Mouse (Mus musculus) adrenal gland, adult 18-20 months (tissue): Measurements from ENCODE around the gene Anapc4. TPM values are rescaled to one million over a fixed set of nuclear protein-coding genes. Genes with fewer than 3 reads are reported as not detected.

Source experiments
- DNase-seq, 2 experiments: peaks; one replicate each; pipeline ENCODE4 v3.0.0; 2021 to 2022; ENCODE audit warnings: low spot score in 2 of 2
- total RNA-seq, 2 experiments: library from RNA; stranded (reverse); gene quantifications; 1 replicate in 1 of 2; 2 replicates in 1 of 2; pipeline ENCODE4 v1.2.3; 2021

Anapc4 gene
- total RNA-seq, 2 experiments from 2014 or later, result 43.7 to 50.2 TPM

- peak in 1 of 2 experiments; percentile 31 for DNase-seq
Measured at GRCm38 (mm10) chr5:52866361-52867155, 32.7 kb downstream of the Anapc4 start.

DNA sequence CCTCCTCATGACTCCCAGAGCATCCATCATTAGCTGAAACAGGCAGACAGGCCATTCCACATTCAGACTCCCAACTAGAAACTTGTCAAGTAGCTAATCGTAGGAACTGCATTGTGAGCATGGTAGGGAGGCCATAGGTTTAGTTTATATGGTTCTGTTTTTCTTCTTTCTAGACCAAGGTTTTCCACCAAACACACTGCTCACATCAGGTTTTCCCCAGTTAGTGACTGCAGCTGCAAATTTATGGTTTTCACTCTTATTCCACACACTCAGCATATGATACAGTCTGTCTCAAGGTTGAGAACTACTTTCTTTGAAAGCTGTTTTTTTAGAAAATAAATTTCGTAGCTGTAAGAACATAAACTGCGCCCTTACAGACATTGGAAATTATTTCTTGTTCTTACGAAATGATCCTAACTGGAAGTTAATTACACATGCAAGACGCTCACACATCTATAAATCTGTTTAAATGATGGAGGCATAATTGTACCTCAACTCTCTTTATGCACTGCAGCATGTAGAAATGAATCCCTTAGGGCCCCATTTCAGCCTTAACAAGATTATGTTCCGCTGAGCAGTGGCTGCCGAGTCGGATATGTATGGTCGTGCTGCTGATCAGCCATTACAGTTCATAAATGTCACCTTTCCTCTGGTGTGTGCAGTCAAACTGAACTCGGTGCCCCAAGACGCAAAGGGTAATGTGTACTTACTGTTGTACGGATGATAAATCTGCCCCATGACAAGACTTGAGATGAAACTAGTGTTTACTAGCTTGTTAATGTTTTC is 35.3 kb downstream of the Anapc4 start:
- no peak for DNase-seq

- DNase-seq, result no peak
Measured at GRCm38 (mm10) chr5:52871461-52871860, 37.6 kb downstream of the Anapc4 start.

- no peak for DNase-seq
Measured at GRCm38 (mm10) chr5:52871986-52872385, 38.2 kb downstream of the Anapc4 start.

DNA sequence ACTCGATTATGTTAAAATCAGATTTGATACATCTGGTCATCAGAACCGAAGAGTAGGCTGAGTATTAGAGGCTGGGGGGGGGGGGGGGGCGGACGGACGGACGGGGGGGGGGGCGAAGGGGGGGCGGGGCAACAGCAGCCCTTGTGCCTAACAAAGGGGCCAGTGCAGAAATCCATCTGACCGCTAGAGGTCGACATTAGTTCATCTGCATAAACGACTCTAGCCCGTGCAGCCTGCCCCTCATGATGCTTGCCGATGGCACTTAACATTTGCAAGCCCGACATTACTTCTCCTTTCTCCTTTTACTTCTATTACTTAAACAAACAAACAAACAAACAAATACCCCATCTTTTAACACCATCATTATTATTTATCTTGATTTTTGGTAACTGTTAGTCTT is 45.0 kb downstream of the Anapc4 start:
- DNase-seq, result peak; percentile 29 to 31

- no peak for DNase-seq
Measured at GRCm38 (mm10) chr5:52879926-52880325, 46.1 kb downstream of the Anapc4 start.

DNA sequence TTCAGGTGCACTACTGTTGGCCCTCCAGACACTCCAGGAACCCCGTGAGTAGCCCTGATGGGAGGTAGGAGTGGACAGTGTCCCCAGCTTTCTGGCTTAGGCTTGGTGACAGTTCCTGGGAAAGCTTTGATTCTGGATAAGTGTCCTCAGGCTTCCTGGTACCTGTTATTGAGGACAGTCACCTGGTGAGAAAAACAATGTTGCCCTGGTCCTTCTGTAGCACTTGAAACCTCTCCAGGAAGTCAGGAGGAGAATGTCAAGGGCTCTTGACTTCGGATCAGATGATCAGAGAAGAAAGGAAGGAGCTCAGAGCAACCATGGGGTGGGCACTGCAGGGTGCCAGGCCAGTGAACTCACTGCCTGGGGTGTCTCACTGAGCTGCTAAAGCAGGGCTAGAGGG is 48.6 kb downstream of the Anapc4 start:
- DNase-seq, result no peak

- DNase-seq, result peak; percentile 50 to 63
Measured at GRCm38 (mm10) chr5:52887085-52887484, 53.3 kb downstream of the Anapc4 start.

DNA sequence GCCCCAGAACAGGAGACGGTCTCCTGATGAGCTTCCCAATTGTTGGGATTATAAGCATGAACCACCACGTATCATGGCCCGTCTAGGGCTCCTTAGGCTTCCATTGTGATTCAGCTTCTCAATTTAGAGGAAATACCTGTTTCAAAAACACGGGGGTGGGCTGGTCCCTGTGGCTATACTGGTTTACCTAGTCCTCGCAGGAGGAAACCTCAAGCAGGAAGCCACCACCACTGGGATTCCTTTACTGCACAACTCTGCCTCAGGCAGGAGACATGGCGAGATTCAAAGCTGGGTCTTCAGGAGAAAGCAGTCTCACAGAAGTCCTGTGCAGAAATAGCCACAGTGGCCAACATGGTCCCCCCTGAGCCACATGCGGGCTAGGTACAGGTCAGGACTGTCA is 56.1 kb downstream of the Anapc4 start:
- no peak for DNase-seq

DNA sequence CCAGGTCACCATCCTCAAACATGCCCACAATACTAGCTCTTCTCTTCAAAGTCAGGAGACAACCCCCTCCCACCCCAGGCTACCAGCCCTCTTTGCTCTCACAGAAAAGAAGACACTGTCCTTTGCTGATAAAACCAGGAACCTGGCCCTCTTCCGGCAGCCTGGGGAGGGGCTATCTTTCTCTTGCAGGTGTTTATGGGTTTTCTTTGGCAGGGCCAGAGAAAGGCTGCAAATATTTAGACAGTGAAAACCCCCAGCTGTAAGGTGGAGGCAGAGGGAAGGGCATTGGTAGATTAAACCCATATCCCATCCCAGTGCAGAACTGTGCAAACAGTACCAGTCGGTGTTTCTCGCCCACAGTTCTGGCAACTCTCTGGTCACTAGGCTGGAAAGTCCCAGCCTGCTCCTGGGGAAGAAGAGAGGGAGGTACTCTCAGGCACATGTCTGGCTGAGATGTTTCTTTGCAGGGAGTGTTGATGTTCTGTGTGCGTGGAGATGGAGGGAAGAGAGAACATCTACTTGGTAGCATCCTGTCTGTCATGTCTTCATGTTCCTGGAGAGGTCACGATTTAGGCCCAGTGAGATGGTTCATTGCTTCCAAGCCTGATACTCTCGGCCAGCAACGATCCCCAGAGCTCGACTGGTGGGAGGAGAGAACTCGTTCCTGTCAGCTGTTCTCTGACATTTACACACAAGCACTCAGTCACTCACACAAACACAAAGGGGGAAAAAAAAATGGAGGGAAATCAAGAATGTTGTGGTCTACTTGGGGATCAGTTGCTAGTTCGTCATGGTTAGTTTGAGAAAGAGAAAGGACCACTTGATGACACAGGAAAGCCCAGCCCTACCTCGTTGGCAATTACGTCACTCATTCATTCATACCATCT is 58.4 kb downstream of the Anapc4 start:
- DNase-seq, result no peak

GRCm38 (mm10) chr5:52893938-52894337 is 60.1 kb downstream of the Anapc4 start:
- no peak for DNase-seq

- DNase-seq, result no peak
Measured at GRCm38 (mm10) chr5:52904246-52904645, 70.4 kb downstream of the Anapc4 start.

DNA sequence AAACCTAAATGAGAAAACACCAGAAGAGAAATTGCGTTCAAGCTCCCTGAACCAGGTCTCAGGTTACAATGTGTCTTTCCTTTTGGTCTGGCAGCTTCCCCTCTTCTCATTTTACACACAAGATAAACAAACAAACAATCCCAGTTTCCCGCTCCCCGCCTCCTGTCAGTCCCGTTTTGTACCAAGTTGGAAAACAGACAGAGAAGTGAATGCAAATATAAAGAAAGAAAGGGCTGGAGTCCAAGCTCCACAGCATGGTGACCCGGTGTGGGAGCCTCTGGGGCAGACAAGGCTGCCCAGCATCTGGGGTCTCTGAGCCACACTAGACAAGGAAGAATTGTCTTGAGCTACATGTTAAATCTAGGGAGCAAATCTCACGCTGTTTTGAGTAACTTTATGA is 70.9 kb downstream of the Anapc4 start:
- DNase-seq, result no peak

DNA sequence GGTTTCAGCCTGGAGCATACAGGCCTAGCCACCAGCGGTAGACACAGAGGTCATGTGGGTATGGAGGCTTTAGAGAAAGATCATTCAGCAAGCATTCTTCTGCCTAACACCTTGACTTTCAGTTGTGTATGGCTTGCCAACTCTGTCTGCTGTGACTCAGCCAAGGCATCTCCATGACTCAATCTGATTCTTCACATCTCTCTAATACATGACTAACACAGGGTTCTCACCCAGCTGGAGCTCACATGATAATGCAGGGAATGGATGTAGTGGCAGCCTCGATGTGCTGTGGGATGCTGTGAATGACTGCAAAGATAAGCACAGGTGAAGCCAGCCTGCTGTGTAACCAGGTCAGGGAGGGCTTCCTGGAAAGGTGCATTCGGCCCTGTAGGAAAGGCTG is 74.4 kb downstream of the Anapc4 start:
- DNase-seq, result no peak

- peak in 1 of 2 experiments; percentile 7 for DNase-seq
Measured at GRCm38 (mm10) chr5:52910159-52910591, 76.4 kb downstream of the Anapc4 start.

GRCm38 (mm10) chr5:52911286-52911870 is 77.6 kb downstream of the Anapc4 start:
- DNase-seq, result no peak

- DNase-seq, result no peak
Measured at GRCm38 (mm10) chr5:52913711-52914110, 79.9 kb downstream of the Anapc4 start.

DNA sequence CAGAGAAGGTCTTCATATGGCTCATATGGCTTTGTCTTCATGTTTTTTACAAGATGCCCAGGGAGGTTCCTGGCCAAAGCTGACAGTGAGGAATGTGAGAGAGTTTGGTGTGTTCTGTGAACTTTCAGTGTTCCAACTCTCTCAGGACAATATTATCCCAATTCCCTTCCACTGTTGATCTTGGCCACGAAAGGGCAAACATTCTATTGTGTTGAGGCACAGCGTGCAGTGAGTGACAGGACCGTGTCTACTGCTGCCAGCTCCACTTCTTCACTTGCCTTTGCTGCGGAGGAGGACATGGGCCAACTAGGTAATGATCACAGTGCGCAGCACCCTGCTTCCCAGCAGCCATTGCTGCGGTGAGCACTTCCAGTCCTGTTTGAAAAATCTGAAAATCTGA is 82.4 kb downstream of the Anapc4 start:
- no peak for DNase-seq
